Mouse (Mus musculus) CH12.LX (cell line): ENCODE measurements around the gene Flt3l. TPM values are rescaled to one million over a fixed set of nuclear protein-coding genes. Genes with fewer than 3 reads are reported as not detected.
A peak's percentile ranks its signal among the peaks of the same experiment; 100 is the strongest.

Experiments
- DNase-seq: peaks from one replicate; pipeline ENCODE4 v3.0.0-alpha.2; 2013; ENCODE audit errors: extremely low read depth
- H3K27ac ChIP-seq: 2 replicates; pipeline ENCODE4 v1.5.1; 2012; ENCODE audit warnings: low read depth, mild to moderate bottlenecking, control low read depth, moderate library complexity; ENCODE audit not compliant: insufficient read depth
- H3K27me3 ChIP-seq: replicated peaks from 2 replicates; pipeline ENCODE3; 2012; ENCODE audit warnings: inconsistent platforms
- H3K36me3 ChIP-seq, 2 experiments: replicated peaks in 1 of 2; 2 replicates each; pipeline versions ENCODE3 to v1.6.1; 2012; ENCODE audit warnings: inconsistent platforms in 1 of 2, low read length in 1 of 2, mild to moderate bottlenecking in 1 of 2, mixed read lengths in 1 of 2, moderate library complexity in 1 of 2; ENCODE audit not compliant: control insufficient read depth in 1 of 2, insufficient read depth in 1 of 2
- H3K4me1 ChIP-seq, 2 experiments: 2 replicates each; pipeline ENCODE4 v1.6.1; 2012; ENCODE audit warnings: inconsistent platforms in 1 of 2, moderate library complexity in 1 of 2; ENCODE audit not compliant: insufficient read depth in 2 of 2, control insufficient read depth in 1 of 2
- H3K4me2 ChIP-seq: 2 replicates; pipeline ENCODE4 v1.6.1; 2012; ENCODE audit warnings: low read depth, mild to moderate bottlenecking, control low read depth; ENCODE audit not compliant: poor library complexity, insufficient read depth, severe bottlenecking
- H3K4me3 ChIP-seq, 3 experiments: fragments of 150-350 bp in 1 of 3; sonication (generic) in 1 of 3; replicated peaks in 1 of 3; 2 replicates each; pipeline versions ENCODE3 to v1.5.1; 2011 to 2012; ENCODE audit warnings: low read depth in 2 of 3, low read length in 2 of 3, mild to moderate bottlenecking in 2 of 3, moderate library complexity in 2 of 3, control low read depth in 1 of 3, improper control_type of control experiment in 1 of 3, inconsistent platforms in 1 of 3, mixed read lengths in 1 of 3; ENCODE audit not compliant: poor library complexity in 1 of 3
- H3K79me2 ChIP-seq: replicated peaks from 2 replicates; pipeline ENCODE4 v1.6.1; 2012; ENCODE audit warnings: mild to moderate bottlenecking, moderate library complexity; ENCODE audit not compliant: control insufficient read depth, poor library complexity, insufficient read depth, severe bottlenecking; ENCODE audit errors: extremely low read depth
- H3K9ac ChIP-seq: 2 replicates; pipeline ENCODE4 v1.6.1; 2012; ENCODE audit warnings: low read depth, mild to moderate bottlenecking, control low read depth, moderate library complexity; ENCODE audit not compliant: insufficient read depth
- H3K9me3 ChIP-seq: replicated peaks from 2 replicates; pipeline ENCODE3; 2012; ENCODE audit warnings: low read length, inconsistent platforms, mixed read lengths
- BHLHE40 ChIP-seq: IDR thresholded peaks from 2 replicates; pipeline ENCODE4 v1.6.1; 2011; ENCODE audit warnings: mild to moderate bottlenecking, low read depth, low read length, improper control_type of control experiment
- CHD1 ChIP-seq: IDR thresholded peaks from 2 replicates; pipeline ENCODE4 v1.6.1; 2012; ENCODE audit warnings: low read depth, low read length, improper control_type of control experiment, inconsistent platforms
- CHD2 ChIP-seq: IDR thresholded peaks from 2 replicates; pipeline ENCODE4 v1.6.1; 2011; ENCODE audit warnings: low read length, improper control_type of control experiment
- CTCF ChIP-seq, 2 experiments: IDR thresholded peaks in 1 of 2; conservative IDR thresholded peaks in 1 of 2; 2 replicates each; pipeline ENCODE4 v1.5.1; 2011 to 2012; ENCODE audit warnings: low read depth in 2 of 2, low read length in 2 of 2, improper control_type of control experiment in 1 of 2, inconsistent platforms in 1 of 2, mild to moderate bottlenecking in 1 of 2, moderate library complexity in 1 of 2
- E2F4 ChIP-seq: IDR thresholded peaks from 2 replicates; pipeline ENCODE4 v1.6.1; 2011; ENCODE audit warnings: low read depth, low read length, improper control_type of control experiment; ENCODE audit not compliant: insufficient replicate concordance
- ELF1 ChIP-seq: IDR thresholded peaks from 2 replicates; pipeline ENCODE4 v1.6.1; 2014; ENCODE audit warnings: low read depth, mild to moderate bottlenecking, inconsistent platforms, low read length, improper control_type of control experiment
- EP300 ChIP-seq: IDR thresholded peaks from 2 replicates; pipeline ENCODE4 v1.6.1; 2011; ENCODE audit warnings: low read length, improper control_type of control experiment
- ETS1 ChIP-seq: conservative IDR thresholded peaks from 2 replicates; pipeline ENCODE4 v1.6.1; 2012; ENCODE audit warnings: low read depth, mild to moderate bottlenecking, inconsistent platforms, low read length, improper control_type of control experiment, moderate library complexity
- GABPA ChIP-seq: IDR thresholded peaks from 2 replicates; pipeline ENCODE4 v1.6.1; 2012; ENCODE audit warnings: low read depth, low read length, improper control_type of control experiment, inconsistent platforms; ENCODE audit not compliant: insufficient replicate concordance
- IRF4 ChIP-seq: IDR thresholded peaks from 2 replicates; pipeline ENCODE4 v1.6.1; 2014; ENCODE audit warnings: low read depth, mild to moderate bottlenecking, inconsistent platforms, low read length, improper control_type of control experiment
- JUN ChIP-seq: IDR thresholded peaks from 2 replicates; pipeline ENCODE4 v1.6.1; 2011; ENCODE audit warnings: low read depth, mild to moderate bottlenecking, low read length, improper control_type of control experiment, moderate library complexity; ENCODE audit not compliant: insufficient read depth
- JUND ChIP-seq: conservative IDR thresholded peaks from 2 replicates; pipeline ENCODE4 v1.6.1; 2011; ENCODE audit warnings: low read depth, low read length, improper control_type of control experiment
- KAT2A ChIP-seq: IDR thresholded peaks from 2 replicates; pipeline ENCODE4 v1.6.1; 2012; ENCODE audit warnings: low read length, improper control_type of control experiment, inconsistent platforms; ENCODE audit not compliant: insufficient replicate concordance
- MAX ChIP-seq: IDR thresholded peaks from 2 replicates; pipeline ENCODE4 v1.6.1; 2011; ENCODE audit warnings: low read length, improper control_type of control experiment
- MAZ ChIP-seq: IDR thresholded peaks from 2 replicates; pipeline ENCODE4 v1.6.1; 2012; ENCODE audit warnings: low read depth, mild to moderate bottlenecking, inconsistent platforms, low read length, improper control_type of control experiment, moderate library complexity
- MEF2A ChIP-seq: IDR thresholded peaks from 2 replicates; pipeline ENCODE4 v1.6.1; 2014; ENCODE audit warnings: low read depth, mild to moderate bottlenecking, inconsistent platforms, low read length, improper control_type of control experiment, borderline replicate concordance
- NELFE ChIP-seq: IDR thresholded peaks from 2 replicates; pipeline ENCODE4 v1.6.1; 2011; ENCODE audit warnings: low read depth, low read length, improper control_type of control experiment
- NRF1 ChIP-seq: IDR thresholded peaks from 2 replicates; pipeline ENCODE4 v1.6.1; 2014; ENCODE audit warnings: low read depth, mild to moderate bottlenecking, inconsistent platforms, low read length, improper control_type of control experiment, moderate library complexity
- PAX5 ChIP-seq: IDR thresholded peaks from 2 replicates; pipeline ENCODE4 v1.6.1; 2012; ENCODE audit warnings: low read length, inconsistent platforms, mixed read lengths
- POLR2A ChIP-seq: IDR thresholded peaks from 2 replicates; pipeline ENCODE4 v1.6.1; 2011; ENCODE audit warnings: low read depth, mild to moderate bottlenecking, improper control_type of control experiment, low read length
- POLR2AphosphoS2 ChIP-seq: IDR thresholded peaks from 2 replicates; pipeline ENCODE4 v1.6.1; 2011; ENCODE audit warnings: low read depth, low read length, improper control_type of control experiment
- RCOR1 ChIP-seq: conservative IDR thresholded peaks from 2 replicates; pipeline ENCODE4 v1.6.1; 2012; ENCODE audit warnings: low read depth, mild to moderate bottlenecking, inconsistent platforms, low read length, improper control_type of control experiment
- SMC3 ChIP-seq: IDR thresholded peaks from 2 replicates; pipeline ENCODE4 v1.6.1; 2011; ENCODE audit warnings: low read depth, low read length, improper control_type of control experiment
- TCF12 ChIP-seq: IDR thresholded peaks from 2 replicates; pipeline ENCODE4 v1.6.1; 2014; ENCODE audit warnings: low read depth, mild to moderate bottlenecking, inconsistent platforms, low read length, improper control_type of control experiment
- USF2 ChIP-seq: conservative IDR thresholded peaks from 2 replicates; pipeline ENCODE4 v1.6.1; 2011; ENCODE audit warnings: low read depth, low read length, improper control_type of control experiment
- ZC3H11A ChIP-seq: IDR thresholded peaks from 2 replicates; pipeline ENCODE4 v1.6.1; 2012; ENCODE audit warnings: low read depth, mild to moderate bottlenecking, inconsistent platforms, low read length, improper control_type of control experiment
- ZMIZ1 ChIP-seq: IDR thresholded peaks from 2 replicates; pipeline ENCODE4 v1.6.1; 2012; ENCODE audit warnings: low read depth, mild to moderate bottlenecking, inconsistent platforms, low read length, improper control_type of control experiment
- ZNF384 ChIP-seq: IDR thresholded peaks from 2 replicates; pipeline ENCODE4 v1.6.1; 2012; ENCODE audit warnings: low read depth, low read length, improper control_type of control experiment, inconsistent platforms
- dilution Hi-C: fragments of 300-500 bp; cut with MboI; formaldehyde crosslinking; loops from 2 replicates; pipeline ENCODE4 v1.14.3; 2020; ENCODE audit warnings: low sequenced_read_pairs; ENCODE audit not compliant: extremely low pct_unique_long_range_greater_than_20kb, extremely low pct_ligation_motif_present
- in situ Hi-C: fragments of 300-500 bp; cut with MboI; formaldehyde crosslinking; loops from 3 replicates; pipeline ENCODE4 v1.14.3; 2019; ENCODE audit warnings: low sequenced_read_pairs, low pct_ligation_motif_present, low pct_unique_long_range_greater_than_20kb, mixed read lengths
- polyA plus RNA-seq: library from polyadenylated mRNA; unstranded; fragments of >175 nt; gene quantifications from 2 replicates; pipeline ENCODE4 v1.2.1, GENCODE M21; 2012; ENCODE audit warnings: low read depth; ENCODE audit not compliant: insufficient read length
- total RNA-seq, 2 experiments: library from RNA; depleted of rRNA; stranded (reverse); fragments of 300-350 nt in 1 of 2; fragments of >200 nt in 1 of 2; gene quantifications; 2 replicates each; pipeline ENCODE4 v1.2.3; 2012 to 2014

The Flt3l gene
- total and polyA plus RNA-seq, 3 experiments, result 4.6 to 14.9 (median 4.9) TPM

GRCm38 (mm10) chr7:45162551-45162950 lies 26.3 kb upstream of the Flt3l start:
- no peak overlapping the region for H3K4me3 ChIP-seq
- peaks cover 0 to 11% of the 10 kb centered on the region in 2 experiments; a peak in 3 of 4 replicates for H3K4me1 ChIP-seq
- H3K27me3 ChIP-seq, result peaks cover 47% of the 10 kb centered on the region
- H3K27ac ChIP-seq, result no peak overlapping the region
- DNase-seq, result no peak
- peak overlapping the region; percentile 65 for H3K4me2 ChIP-seq
- no peak overlapping the region for H3K9ac ChIP-seq
- H3K79me2 ChIP-seq, result no peaks in the 10 kb centered on the region
- H3K36me3 ChIP-seq, result peaks cover 0 to 35% of the 10 kb centered on the region in 2 experiments
- in situ Hi-C loops (loop anchor here (10.0 kb wide), 1 partner anchor 142 kb away; no protein-coding TSS in a partner anchor), dilution Hi-C loops (no loop called here)
- TF ChIP-seq JUND (no peak), TCF12 (no peak), USF2 (no peak), KAT2A (no peak), E2F4 (no peak), ZNF384 (no peak), ZC3H11A (no peak), MAZ (no peak), MAX (no peak), CHD2 (no peak), CHD1 (no peak), ELF1 (no peak), BHLHE40 (no peak), ETS1 (no peak), POLR2A (no peak), POLR2AphosphoS2 (no peak), ZMIZ1 (no peak), NELFE (no peak)
- no peaks in the 10 kb centered on the region for H3K9me3 ChIP-seq

- dilution Hi-C loops, result no loop called here
- Histone ChIP-seq H3K4me1 (peaks cover 0 to 11% of the 10 kb centered on the region in 2 experiments; a peak in 3 of 4 replicates), H3K36me3 (peaks cover 0 to 40% of the 10 kb centered on the region in 2 experiments), H3K4me2 (peak overlapping the region; percentile 65), H3K79me2 (no peaks in the 10 kb centered on the region), H3K27me3 (peaks cover 41% of the 10 kb centered on the region), H3K9me3 (no peaks in the 10 kb centered on the region), H3K9ac (no peak overlapping the region), H3K4me3 (no peak overlapping the region), H3K27ac (no peak overlapping the region)
- in situ Hi-C loops, result loop anchor here (10.0 kb wide), 1 partner anchor 143 kb away; no protein-coding TSS in a partner anchor
- peak; percentile 78 for DNase-seq
- TF ChIP-seq MAX (peak; percentile 45; the same call in 1 of the 2 replicates), ELF1 (no peak), POLR2A (peak; percentile 30; the same call in 1 of the 2 replicates), SMC3 (peak; percentile 92), EP300 (no peak), KAT2A (no peak), PAX5 (no peak), ZNF384 (no peak), JUN (no peak), BHLHE40 (peak; percentile 69), POLR2AphosphoS2 (no peak), CTCF (conservative IDR thresholded peaks at IDR 0.05 in 1 of 2, IDR thresholded peaks at IDR 0.05 in 1 of 2; ENCODE audit: low read depth in 2 of 2, low read length in 2 of 2) (peak in 1 of 2 experiments; percentile 89; a peak in 2 of 4 replicates), NRF1 (0 out of 2 replicates have a peak, but pooled peaks have one; percentile 33), MAZ (no peak), GABPA (no peak), JUND (no peak), RCOR1 (no peak), NELFE (no peak), ZC3H11A (no peak), ETS1 (no peak), MEF2A (no peak), CHD2 (no peak), IRF4 (0 out of 2 replicates have a peak, but pooled peaks have one; percentile 8)
Measured at GRCm38 (mm10) chr7:45161612-45162473, 25.6 kb upstream of the Flt3l start.
